Mouse (Mus musculus): ENCODE measurements around the gene Cyp2s1. TPM values are rescaled to one million over a fixed set of nuclear protein-coding genes. Genes with fewer than 3 reads are reported as not detected.
"Not testable (repeated sequence)": the region's sequence is repeated elsewhere in the genome, so short reads cannot be mapped to it uniquely, and the experiment has no call there.

Gene Cyp2s1
- total and polyA plus RNA-seq, 2 experiments = 0.28 to 0.37 TPM

- DNase-seq (ENCODE audit: extremely low read depth, low read depth, low spot score) = peak; percentile 36
- Histone ChIP-seq H3K27me3 (ENCODE audit: control insufficient read depth, insufficient read depth, low read length) (no peaks in the 10 kb centered on the region), H3K4me3 (ENCODE audit: insufficient read depth, low read depth, low read length) (no peak overlapping the region), H3K27ac (replicated peaks; ENCODE audit: insufficient read depth, low read depth, low read length) (no peak overlapping the region), H3K4me1 (ENCODE audit: control insufficient read depth, insufficient read depth, low read length) (peaks cover 3% of the 10 kb centered on the region; the same call in 1 of the 2 replicates), H3K9ac (ENCODE audit: low read depth, low read length) (no peak overlapping the region), H3K36me3 (ENCODE audit: control insufficient read depth, insufficient read depth, low read length) (no peaks in the 10 kb centered on the region), H3K79me2 (ENCODE audit: control insufficient read depth, insufficient read depth, low read length) (no peaks in the 10 kb centered on the region)
- 17% methylated on average over 1 of the region's 1 CpGs for WGBS
- TF ChIP-seq CTCF (IDR thresholded peaks at IDR 0.05; ENCODE audit: low read depth, low read length) (no peak), POLR2A (IDR thresholded peaks at IDR 0.05; ENCODE audit: extremely low read depth, insufficient read depth, low read length) (no peak)
Measured at GRCm38 (mm10) chr7:25799369-25799768, 17.3 kb downstream of the Cyp2s1 start.

GRCm38 (mm10) chr7:25798540-25798939, 18.2 kb downstream of the Cyp2s1 start:
- no peak overlapping the region for H3K27ac ChIP-seq (replicated peaks; ENCODE audit: insufficient read depth, low read depth, low read length)
- no peaks in the 10 kb centered on the region for H3K79me2 ChIP-seq (ENCODE audit: control insufficient read depth, insufficient read depth, low read length)
- no peaks in the 10 kb centered on the region for H3K27me3 ChIP-seq (ENCODE audit: control insufficient read depth, insufficient read depth, low read length)
- no peak overlapping the region for H3K9ac ChIP-seq (ENCODE audit: low read depth, low read length)
- TF ChIP-seq POLR2A (IDR thresholded peaks at IDR 0.05; ENCODE audit: extremely low read depth, insufficient read depth, low read length) (no peak), CTCF (IDR thresholded peaks at IDR 0.05; ENCODE audit: low read depth, low read length) (peak; percentile 32)
- no peak overlapping the region for H3K4me3 ChIP-seq (ENCODE audit: insufficient read depth, low read depth, low read length)
- WGBS = 75% methylated on average over 2 of the region's 2 CpGs
- H3K36me3 ChIP-seq (ENCODE audit: control insufficient read depth, insufficient read depth, low read length) = no peaks in the 10 kb centered on the region
- DNase-seq (ENCODE audit: extremely low read depth, low read depth, low spot score) = no peak
- H3K4me1 ChIP-seq (ENCODE audit: control insufficient read depth, insufficient read depth, low read length) = peaks cover 3% of the 10 kb centered on the region; the same call in 1 of the 2 replicates

GRCm38 (mm10) chr7:25794775-25795174, 21.9 kb downstream of the Cyp2s1 start:
- H3K27ac ChIP-seq (replicated peaks; ENCODE audit: insufficient read depth, low read depth, low read length) = no peak overlapping the region
- no peaks in the 10 kb centered on the region for H3K79me2 ChIP-seq (ENCODE audit: control insufficient read depth, insufficient read depth, low read length)
- no peak overlapping the region for H3K4me3 ChIP-seq (ENCODE audit: insufficient read depth, low read depth, low read length)
- no peak for DNase-seq (ENCODE audit: extremely low read depth, low read depth, low spot score)
- no peaks in the 10 kb centered on the region for H3K27me3 ChIP-seq (ENCODE audit: control insufficient read depth, insufficient read depth, low read length)
- H3K4me1 ChIP-seq (ENCODE audit: control insufficient read depth, insufficient read depth, low read length) = peaks cover 3% of the 10 kb centered on the region; the same call in 1 of the 2 replicates
- no peaks in the 10 kb centered on the region for H3K36me3 ChIP-seq (ENCODE audit: control insufficient read depth, insufficient read depth, low read length)
- WGBS = 81% methylated on average over 8 of the region's 8 CpGs
- TF ChIP-seq POLR2A (IDR thresholded peaks at IDR 0.05; ENCODE audit: extremely low read depth, insufficient read depth, low read length) (no peak), CTCF (IDR thresholded peaks at IDR 0.05; ENCODE audit: low read depth, low read length) (no peak)
- no peak overlapping the region for H3K9ac ChIP-seq (ENCODE audit: low read depth, low read length)

DNA sequence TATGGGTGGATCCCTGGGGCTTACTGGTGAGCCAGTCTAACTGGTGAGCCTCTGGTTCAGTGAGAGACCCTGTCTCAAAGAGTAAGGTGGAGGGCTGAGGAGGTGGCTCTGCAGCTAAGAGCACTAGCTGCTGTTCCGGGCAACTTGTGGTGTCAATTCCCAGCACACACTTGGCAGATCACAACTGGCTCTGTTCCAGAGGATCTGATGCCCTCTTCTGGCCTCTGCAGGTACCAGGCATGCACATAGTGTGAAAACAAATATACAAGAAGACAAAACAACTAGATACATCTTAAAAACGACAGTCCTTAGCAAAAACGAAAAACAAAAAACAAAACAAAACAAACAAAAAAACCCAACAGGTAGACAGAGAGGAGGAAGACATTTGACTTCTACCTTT, 23.0 kb downstream of the Cyp2s1 start:
- H3K4me3 ChIP-seq (ENCODE audit: insufficient read depth, low read depth, low read length) = no peak overlapping the region
- H3K9ac ChIP-seq (ENCODE audit: low read depth, low read length) = no peak overlapping the region
- H3K27ac ChIP-seq (replicated peaks; ENCODE audit: insufficient read depth, low read depth, low read length) = no peak overlapping the region
- no peaks in the 10 kb centered on the region for H3K79me2 ChIP-seq (ENCODE audit: control insufficient read depth, insufficient read depth, low read length)
- WGBS = 56% methylated on average over 3 of the region's 3 CpGs
- no peaks in the 10 kb centered on the region for H3K36me3 ChIP-seq (ENCODE audit: control insufficient read depth, insufficient read depth, low read length)
- peaks cover under 1% of the 10 kb centered on the region; the same call in 1 of the 2 replicates for H3K27me3 ChIP-seq (ENCODE audit: control insufficient read depth, insufficient read depth, low read length)
- no peak for DNase-seq (ENCODE audit: extremely low read depth, low read depth, low spot score)
- H3K4me1 ChIP-seq (ENCODE audit: control insufficient read depth, insufficient read depth, low read length) = no peaks in the 10 kb centered on the region
- TF ChIP-seq CTCF (IDR thresholded peaks at IDR 0.05; ENCODE audit: low read depth, low read length) (peak; percentile 29), POLR2A (IDR thresholded peaks at IDR 0.05; ENCODE audit: extremely low read depth, insufficient read depth, low read length) (no peak)

GRCm38 (mm10) chr7:25792966-25793365, 23.7 kb downstream of the Cyp2s1 start:
- not testable (repeated sequence) for DNase-seq (ENCODE audit: extremely low read depth, low read depth, low spot score); H3K79me2 ChIP-seq (ENCODE audit: control insufficient read depth, insufficient read depth, low read length); H3K9ac ChIP-seq (ENCODE audit: low read depth, low read length); H3K4me1 ChIP-seq (ENCODE audit: control insufficient read depth, insufficient read depth, low read length); H3K4me3 ChIP-seq (ENCODE audit: insufficient read depth, low read depth, low read length); H3K27ac ChIP-seq (replicated peaks; ENCODE audit: insufficient read depth, low read depth, low read length); H3K36me3 ChIP-seq (ENCODE audit: control insufficient read depth, insufficient read depth, low read length); H3K27me3 ChIP-seq (ENCODE audit: control insufficient read depth, insufficient read depth, low read length)
- WGBS = 83% methylated on average over 9 of the region's 9 CpGs

- TF ChIP-seq POLR2A (IDR thresholded peaks at IDR 0.05; ENCODE audit: extremely low read depth, insufficient read depth, low read length) (no peak), CTCF (IDR thresholded peaks at IDR 0.05; ENCODE audit: low read depth, low read length) (no peak)
- DNase-seq (ENCODE audit: extremely low read depth, low read depth, low spot score) = no peak
- 29% methylated on average over 8 of the region's 8 CpGs for WGBS
- Histone ChIP-seq H3K36me3 (ENCODE audit: control insufficient read depth, insufficient read depth, low read length) (no peaks in the 10 kb centered on the region), H3K4me1 (ENCODE audit: control insufficient read depth, insufficient read depth, low read length) (no peaks in the 10 kb centered on the region), H3K79me2 (ENCODE audit: control insufficient read depth, insufficient read depth, low read length) (no peaks in the 10 kb centered on the region), H3K4me3 (ENCODE audit: insufficient read depth, low read depth, low read length) (no peak overlapping the region), H3K27me3 (ENCODE audit: control insufficient read depth, insufficient read depth, low read length) (peaks cover 6% of the 10 kb centered on the region; the same call in 1 of the 2 replicates), H3K27ac (replicated peaks; ENCODE audit: insufficient read depth, low read depth, low read length) (no peak overlapping the region), H3K9ac (ENCODE audit: low read depth, low read length) (no peak overlapping the region)
Measured at GRCm38 (mm10) chr7:25790615-25791014, 26.1 kb downstream of the Cyp2s1 start.
